Mouse (Mus musculus) layer of hippocampus, adult 11-12 months (tissue): ENCODE data around the gene Epo.
A peak's percentile ranks its signal among the peaks of the same experiment; 100 is the strongest.

Source experiments
- DNase-seq: peaks from one replicate; pipeline ENCODE4 v3.0.0; 2022; ENCODE audit warnings: low spot score

Gene Epo

DNA sequence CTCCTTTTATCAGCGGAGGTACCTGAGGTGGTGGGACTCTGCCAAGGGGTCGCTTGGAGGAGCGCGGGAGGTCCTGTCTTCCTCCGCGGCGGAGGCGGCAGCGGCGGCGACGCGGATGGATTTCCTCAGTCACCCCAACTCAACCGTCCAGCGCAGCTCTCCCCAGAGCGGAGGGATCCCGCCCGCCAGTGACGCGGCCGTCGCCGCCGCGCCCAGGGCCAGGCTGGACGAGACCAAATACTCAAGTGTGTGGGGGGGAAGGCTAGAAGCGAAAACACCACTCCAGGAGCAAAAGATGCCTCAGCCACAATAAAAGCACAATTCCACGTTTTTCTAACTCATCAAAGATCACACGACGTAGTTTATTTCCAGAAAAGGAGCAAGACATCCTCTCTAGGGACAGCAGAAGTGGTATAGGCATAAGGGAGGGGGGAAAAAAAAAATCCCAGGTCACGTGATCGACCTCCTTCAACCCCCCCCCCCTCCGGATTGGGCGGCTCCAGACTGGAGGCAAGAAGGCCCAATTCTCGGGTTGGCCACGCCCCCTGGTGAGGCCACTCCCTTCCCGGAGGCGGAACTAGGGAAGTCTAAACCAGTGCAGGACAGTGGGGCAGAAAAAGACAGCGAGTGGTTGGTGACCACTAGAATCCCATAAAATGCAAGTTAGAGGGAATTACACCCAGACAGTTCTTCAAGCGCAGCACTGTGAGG lies at the start of gene Epo, which contains the start of gene Gnb2:
Gene Epo, minus strand, starts transcription at position 126 of the 711 bp plus-strand sequence.
Gene Gnb2, minus strand, starts transcription at position 394 of the 711 bp plus-strand sequence.
- DNase-seq = peak; percentile 99

DNA sequence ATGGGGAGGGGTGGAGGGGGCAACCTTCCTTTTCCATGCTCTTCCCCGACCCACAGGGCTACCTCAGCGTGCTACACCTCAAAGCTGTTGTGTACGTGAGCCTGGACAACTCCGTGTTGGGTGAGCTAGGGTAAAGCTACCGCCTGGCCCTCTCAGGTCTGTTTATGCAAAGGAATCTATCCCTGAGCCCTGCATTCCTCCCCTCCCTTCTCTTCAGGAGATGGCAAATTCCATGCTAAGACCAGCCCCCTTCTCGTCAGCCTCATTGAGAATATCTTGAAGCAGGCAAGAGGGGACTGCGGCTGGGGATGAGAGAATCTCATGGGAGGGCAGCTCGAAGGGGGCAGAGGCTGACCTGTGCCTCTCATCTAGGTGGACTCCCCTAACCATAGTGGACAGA lies 49.7 kb upstream of the Epo start:
- no peak for DNase-seq

DNA sequence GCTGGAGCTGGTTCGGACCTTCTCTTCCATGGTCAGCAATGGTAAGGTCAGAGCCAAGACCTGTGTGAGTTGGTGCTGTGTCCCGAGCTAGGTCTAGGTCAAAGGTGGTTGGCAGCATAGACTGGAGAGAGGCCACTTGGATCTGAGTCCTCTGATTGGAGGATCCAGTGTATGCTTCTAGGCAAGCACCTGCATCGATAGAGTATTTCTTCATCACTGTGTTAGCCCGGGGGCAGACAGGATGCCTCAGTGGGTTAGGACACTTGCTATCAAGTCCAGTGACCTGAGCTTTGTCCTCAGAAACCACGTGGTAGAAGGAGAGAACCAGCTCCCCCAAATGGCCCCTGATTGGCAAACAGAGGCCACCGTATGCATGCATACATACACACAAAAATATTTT lies 47.2 kb upstream of the Epo start:
- DNase-seq = no peak

DNA sequence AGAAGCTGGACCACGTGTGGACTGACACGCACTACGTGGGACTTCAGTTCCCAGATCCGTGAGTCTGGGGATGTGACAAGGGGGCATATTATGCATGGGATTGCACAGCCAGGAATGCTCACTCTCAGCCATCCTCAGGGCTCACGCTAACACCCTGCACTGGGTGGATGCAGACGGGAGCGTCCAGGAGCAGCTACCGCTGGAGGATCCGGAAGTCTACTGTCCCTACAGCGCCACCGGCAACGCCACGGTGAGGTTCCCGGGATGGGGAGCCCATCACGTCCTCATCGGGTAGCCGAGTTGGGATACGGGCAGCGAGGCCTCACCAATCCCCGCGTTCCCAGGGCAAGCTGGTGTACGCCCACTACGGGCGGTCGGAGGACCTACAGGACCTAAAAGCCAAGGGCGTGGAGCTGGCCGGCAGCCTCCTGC lies 41.4 kb upstream of the Epo start:
- DNase-seq = peak; percentile 45

DNA sequence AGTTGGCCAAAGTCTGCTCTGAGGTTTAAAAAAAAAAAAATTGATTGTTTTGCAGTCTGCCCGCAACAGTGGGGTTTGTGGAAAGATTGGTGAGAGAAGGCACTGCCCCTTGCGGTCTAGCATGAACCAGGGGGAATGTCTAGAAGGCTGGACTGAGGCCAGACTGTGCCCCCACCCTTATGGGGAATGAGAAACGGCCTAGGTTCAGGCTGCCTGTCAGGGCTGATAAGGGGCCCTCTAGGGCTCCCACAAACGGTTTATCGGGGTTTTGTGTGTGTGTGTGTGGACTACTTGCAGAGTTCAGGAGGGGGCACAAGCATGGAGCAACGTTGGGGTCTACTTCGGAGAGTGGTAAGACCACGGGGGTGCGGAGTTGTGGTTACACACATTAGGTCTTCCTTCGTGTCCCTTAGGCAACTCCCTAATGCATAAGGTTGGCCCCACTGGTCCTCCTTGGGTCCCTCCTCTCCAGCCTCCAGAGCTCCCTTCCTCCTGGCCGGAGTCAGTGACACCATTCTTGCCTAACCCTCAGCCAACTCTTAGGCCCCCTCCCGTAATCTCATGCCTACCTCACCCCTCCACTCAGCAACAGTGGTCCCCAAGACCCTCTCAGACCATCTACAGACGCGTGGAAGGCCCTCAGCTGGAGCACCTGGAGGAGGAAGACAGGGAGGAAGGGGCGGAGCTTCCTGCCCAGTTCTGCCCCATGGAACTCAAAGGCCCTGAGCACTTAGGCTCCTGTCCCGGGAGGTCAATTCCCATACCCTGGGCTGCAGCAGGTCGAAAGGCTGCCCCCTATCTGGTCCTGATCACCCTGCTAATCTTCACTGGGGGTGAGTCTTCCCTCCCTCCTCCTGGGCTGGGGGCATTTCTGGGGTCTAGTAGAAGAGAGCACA lies 37.9 kb upstream of the Epo start:
- no peak for DNase-seq

DNA sequence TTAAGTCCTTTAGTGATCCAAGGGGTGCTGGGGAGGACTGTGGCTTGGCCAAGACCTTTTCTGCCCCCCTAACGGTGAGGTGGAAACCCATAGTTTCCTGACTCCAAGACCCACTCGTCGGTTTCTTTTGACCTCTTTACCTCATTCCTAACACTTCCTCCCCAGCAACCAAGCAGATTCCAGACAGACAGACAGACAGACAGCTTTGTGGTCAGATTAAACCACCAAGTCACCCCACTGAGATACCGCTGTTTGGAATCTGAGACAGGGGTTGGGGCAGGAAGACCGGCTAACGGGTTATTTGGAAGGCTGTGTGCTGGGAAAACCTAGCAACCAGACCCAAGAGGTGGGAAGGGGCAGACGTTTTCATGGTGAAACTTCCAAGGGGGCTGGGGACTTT lies 37.1 kb upstream of the Epo start:
- DNase-seq = no peak

DNA sequence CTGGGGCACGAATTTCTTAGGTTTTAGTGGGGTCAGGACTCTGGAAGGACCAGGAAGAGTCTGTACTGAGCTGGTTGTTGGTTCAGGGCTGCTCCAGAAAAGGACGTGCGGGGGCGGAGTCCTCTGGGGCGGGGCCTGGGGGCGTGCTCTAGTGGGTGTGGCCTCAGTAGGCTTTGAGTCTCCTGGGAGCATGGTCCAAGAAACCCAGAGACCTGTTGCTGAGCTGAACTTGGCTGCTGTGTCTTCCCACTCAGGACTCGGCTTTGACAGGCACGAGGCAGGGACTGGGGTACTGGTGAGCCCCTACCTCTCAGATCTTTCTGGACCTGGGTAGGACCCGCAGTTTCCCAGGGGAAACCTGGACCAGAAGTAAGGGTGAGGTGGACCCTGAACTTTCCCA lies 36.6 kb upstream of the Epo start, which contains the start of gene Tfr2:
Gene Tfr2, plus strand, starts transcription at position 176 of the 400 bp plus-strand sequence.
- DNase-seq = no peak

DNA sequence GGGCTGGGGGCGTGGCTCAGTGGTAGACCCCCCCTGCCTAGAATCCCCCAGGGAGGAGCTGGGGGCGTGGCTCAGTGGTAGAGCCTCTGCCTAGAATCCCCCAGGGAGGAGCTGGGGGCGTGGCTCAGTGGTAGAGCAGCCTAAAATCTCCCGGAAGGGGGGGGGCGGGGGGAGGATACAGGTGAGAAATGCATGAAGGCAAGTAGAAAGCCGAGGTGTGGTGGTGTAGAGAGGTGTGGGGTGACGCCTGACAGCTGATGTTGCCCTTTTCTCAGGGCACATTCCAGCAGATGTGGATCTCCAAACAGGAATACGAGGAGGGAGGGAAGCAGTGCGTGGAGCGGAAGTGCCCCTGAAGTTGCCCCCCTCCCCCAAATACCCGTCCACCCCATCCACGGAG lies 36.0 kb upstream of the Epo start:
- DNase-seq = no peak

DNA sequence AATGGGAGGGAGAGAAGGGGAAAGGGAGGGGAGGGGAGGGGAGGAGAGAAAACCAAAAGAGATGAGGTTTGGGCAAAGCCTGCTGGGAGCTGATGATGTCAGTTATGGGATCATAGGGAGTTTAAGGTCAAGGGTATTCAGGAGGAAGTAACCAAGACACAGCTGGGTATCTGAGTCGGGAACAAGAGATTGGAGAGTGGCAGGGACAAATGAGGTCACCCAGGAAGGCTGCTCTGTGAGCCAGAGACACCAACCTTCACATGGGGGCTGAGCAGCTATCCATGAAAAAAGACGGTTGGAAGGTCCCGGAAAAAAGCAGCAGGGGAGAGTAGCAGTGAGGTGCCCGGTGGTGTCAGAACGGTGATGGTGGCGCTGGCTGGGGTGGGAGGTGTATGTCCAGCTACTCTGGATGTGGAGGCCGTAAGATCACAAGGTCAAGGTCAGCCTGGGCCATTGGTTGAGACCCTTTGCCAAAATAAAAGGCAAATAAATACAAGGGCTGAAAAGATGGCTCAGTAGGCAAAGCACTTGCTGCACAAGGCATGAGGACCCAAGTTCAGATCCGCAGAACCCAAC lies 35.3 kb upstream of the Epo start:
- DNase-seq = no peak

DNA sequence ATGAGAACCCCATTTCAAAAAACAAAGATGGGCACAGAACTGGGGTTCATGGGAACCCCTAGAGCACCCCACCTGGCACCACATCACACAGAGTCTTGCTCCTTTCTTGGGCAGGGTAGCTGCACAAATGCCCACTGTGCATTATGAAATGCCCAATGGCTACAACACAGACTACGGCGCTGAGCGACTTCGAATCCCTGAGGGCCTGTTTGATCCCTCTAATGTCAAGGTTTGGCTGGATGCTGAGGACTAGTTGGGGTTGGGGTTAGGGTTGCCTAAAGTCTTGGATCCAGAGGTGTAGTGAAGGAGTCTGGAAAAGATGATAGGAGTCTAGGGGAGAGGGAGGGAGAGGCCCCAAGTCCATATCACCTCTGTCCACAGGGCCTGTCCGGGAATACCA lies 33.4 kb upstream of the Epo start:
- no peak for DNase-seq

DNA sequence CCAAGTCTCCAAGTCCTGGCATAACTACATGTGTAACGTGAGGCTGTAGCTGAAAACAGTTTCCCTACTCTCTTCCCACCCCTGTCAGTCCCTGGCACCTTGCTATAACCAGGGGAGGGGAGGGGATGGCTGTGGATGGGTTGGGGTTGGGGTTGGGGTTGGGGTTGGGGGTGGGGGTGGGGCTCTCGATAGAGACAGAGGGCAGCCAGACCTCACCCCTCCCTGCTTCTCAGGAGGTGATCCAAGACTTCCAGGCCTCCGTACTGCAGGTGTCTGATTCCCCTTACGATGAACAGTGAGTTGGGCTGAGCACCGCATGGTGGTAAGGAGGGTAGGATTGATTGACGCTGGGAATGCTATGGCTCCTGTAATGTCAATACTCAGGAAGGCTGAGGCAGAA lies 32.7 kb upstream of the Epo start:
- DNase-seq = no peak

DNA sequence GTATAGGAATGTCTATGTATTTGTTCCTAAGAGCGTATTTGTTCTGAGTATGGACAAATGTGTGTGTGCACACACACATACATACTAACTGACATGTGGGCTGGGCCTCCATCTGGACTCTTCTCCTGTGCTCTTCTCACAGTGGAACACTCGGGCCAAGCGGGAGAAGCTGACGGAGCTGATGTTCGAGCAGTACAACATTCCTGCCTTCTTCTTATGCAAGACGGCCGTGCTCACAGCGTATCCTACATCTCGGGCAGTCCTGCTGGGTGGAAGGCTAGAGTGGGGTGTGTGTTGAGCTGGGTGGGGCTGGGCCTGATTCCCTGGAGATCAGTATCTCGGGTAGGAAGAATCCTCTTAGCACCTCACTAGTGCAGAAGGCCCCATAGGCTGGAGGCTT lies 29.9 kb upstream of the Epo start:
- DNase-seq = peak; percentile 41

DNA sequence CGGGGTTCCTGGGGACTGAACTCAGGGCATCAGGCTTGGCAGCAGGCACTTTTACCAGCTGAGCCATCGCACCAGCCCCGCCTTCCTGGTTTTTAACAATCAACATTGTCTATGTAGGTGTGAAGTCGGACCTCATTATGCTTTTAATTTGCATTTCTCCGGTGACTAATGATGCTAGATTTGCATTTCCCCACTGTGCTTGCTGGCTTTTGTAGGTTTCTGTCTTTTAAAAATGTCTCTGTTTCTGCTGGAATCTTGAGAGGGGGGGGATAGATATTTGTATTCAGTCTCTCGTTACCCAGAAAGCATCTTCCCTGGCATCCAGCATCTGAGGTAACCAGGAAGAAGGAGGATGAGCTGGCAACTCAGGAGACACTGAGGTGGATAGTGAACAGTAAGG lies 28.5 kb upstream of the Epo start:
- no peak for DNase-seq

DNA sequence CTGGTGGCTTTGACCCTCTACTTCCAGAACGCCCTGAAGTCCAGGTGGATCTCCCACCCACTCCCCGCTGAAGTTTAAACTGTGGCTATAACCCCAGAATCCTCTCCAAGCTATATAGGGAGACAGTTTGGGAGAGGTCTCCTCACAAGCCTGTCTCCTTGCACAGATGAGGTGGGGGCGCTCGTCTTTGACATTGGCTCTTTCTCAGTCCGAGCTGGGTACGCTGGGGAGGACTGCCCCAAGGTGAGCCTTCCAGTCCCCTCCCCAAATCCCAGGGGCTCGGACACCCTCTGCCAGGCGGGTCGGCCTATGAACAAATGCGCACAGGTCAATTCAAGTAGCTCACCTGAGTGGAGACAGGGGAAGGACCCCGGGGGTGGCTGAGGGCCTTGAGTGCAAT lies 20.9 kb upstream of the Epo start:
- DNase-seq = no peak

DNA sequence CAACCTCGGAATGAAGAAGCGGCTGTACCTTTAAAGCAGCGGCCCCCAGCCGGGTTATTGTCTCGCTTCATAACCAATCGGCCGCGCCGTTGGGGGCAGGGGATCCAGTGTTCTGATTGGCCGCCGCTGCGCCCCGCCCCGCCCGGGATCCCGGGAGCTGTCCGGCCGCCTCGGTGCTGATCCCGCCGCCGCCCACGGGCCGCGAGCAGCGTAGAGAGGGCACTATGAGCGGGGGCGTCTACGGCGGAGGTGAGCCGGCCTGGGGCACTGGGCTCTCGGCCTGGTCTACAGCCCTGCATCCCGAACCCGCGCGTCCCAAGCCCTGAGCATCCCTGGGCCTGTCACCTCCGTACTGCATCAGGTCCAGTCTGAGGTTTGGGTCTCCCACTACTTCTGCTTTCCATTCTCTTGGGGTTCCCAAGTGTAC lies 20.4 kb upstream of the Epo start, which contains the start of gene Actl6b:
Gene Actl6b, plus strand, starts transcription at position 107 of the 427 bp plus-strand sequence.
- peak; percentile 87 for DNase-seq

DNA sequence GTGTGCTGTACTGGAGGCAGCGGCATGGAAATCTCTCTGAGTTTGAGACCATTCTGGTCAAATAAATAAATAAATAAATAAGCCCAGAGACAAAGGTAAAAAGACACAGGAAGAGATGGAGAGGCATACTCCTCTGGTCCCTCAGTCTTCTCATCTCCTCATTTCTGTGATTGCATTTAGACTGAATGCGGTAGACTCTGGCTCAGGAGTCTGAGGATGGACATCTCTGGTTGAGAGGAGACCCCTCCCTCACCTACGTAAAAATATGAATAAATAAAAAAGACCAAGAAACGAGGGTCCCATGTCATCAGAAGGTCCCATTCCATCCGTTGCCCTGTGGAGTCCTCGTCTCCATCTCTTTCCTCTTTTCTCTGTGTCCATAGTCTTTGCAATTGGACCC lies 20.0 kb upstream of the Epo start:
- DNase-seq = no peak

DNA sequence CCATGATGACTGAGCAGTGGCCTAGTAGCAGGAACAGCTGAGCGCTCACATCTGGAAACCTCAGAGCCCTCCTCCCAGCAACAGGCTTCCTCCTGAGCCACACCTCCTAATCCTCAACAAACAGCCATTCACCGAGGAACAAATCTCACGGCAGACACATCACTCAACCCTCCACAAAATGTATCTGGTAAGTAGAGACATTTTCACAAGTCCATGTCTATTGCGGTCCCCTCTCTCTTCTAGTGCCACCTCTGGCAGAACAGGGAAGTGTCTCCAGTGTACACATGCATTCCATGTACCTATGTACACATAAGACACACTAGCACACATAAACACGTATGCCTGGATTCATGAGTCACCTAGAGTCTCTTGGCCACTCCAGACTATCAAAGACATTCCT lies 18.1 kb upstream of the Epo start:
- no peak for DNase-seq

DNA sequence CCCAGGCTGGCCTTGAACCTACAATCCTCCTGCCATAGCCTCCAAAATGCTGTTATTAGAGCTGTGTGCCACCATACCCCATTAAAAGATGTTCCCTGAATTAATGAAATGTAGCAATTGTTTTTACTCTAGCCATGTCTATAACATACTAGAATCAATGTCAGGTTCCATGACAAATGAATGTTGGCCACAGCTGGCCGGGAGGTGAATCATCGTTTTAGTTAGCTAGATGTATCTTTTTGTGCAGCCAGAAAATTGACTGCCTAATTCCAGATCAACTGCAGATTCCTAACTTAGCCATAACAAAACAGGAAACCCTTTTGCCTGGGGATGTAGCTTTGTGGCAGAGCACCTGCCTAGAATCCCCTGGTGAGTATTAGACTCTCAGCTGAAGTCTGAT lies 16.8 kb upstream of the Epo start:
- no peak for DNase-seq

DNA sequence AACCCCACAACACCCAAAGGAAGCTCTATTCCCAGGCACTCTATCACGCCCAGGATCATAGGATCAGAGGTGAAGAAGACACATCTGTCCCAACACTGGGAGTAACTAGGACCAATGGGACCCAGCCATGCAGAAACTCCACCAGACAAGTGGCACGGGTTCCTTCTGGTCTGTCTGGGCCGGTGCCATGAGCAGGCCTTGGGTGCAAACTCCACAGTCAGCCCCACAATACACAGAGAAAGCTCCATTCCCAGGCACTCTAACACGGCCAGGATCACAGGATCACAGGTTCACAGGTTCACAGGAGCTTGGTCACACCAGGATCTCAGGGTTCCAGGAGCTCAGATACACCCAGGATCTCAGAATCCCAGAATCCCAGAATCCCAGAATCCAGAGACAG lies 12.6 kb upstream of the Epo start:
- DNase-seq = no peak

DNA sequence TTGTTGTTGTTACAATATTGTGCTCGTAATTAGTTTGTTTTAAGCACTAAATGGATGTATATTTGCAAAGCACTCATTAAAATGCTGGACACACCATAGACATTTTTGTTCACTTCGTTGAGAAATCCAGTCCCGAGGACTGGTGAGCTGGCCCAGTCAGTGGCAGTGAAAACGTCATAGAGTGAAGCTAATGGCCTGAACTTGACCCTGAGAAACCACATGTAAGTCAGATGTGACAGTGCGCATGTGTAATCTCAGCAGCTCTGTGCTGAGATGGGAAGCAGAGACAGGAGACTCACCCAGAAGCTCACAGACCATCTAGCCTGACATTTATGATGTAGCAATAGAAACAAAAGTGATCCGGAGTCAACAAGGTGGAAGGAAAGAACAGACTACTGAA lies 11.9 kb upstream of the Epo start:
- DNase-seq = no peak

DNA sequence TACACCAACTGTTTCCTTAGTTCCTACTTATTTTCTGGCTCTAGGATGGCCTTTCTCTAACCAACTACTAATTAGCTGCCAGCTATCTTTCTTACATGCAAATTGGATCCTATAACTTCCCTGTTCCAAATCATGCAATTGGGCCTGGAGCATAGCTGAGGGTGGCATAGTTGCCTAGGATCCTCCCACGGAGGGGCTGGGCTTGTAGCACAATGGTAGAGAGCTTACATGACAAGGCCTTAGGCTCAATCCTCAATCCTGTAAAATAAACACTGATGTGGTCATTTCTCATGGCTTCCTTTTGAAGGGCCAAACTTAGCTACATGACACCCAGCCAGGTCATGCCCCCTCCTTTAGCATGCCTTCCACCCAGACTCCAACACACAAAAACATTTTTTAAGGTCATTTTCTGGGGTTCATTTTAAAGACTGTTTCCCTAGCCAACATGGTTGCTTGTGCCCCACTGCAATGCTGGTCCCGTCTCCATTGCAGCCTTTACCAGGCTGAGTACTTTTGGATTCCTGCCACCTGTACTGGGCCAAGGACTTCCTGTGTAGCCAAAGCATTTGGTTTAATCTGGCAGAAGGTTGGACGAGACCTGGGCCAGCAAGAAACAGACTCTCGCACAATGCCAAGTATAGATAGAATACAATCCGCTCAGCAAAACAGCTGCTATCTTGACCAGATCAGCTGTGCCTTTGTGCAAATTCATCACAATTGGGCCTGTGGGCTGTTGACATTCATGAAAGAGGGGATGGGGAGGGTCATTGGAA lies 8.9 kb upstream of the Epo start:
- DNase-seq = no peak

DNA sequence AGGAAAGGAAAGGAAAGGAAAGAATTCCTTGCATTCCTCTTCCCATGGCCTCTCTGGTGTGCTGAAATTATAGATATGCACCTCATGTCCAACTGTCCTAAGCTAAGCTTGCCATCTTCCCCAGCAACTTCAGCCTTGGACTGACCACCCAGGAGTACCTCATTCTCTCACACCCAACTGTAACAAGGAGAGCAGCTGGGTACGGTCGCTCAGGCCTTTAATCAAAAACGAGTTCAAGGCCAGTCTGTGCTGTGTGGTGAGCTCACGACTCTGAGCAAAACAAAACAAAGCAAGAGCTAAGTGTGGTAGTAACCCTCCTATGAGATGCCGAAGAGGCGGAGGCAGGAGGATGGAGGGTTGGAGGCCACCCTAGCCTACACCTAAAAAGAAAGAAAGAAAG lies 7.9 kb upstream of the Epo start:
- no peak for DNase-seq
